Mouse (Mus musculus): ENCODE data around the gene Prim2. TPM values are rescaled to one million over a fixed set of nuclear protein-coding genes. Genes with fewer than 3 reads are reported as not detected.
"Not testable (repeated sequence)": the region's sequence is repeated elsewhere in the genome, so short reads cannot be mapped to it uniquely, and the experiment has no call there.

Prim2 gene
- polyA plus RNA-seq, 1 experiment from 2014 or later: 15.6 TPM

DNA sequence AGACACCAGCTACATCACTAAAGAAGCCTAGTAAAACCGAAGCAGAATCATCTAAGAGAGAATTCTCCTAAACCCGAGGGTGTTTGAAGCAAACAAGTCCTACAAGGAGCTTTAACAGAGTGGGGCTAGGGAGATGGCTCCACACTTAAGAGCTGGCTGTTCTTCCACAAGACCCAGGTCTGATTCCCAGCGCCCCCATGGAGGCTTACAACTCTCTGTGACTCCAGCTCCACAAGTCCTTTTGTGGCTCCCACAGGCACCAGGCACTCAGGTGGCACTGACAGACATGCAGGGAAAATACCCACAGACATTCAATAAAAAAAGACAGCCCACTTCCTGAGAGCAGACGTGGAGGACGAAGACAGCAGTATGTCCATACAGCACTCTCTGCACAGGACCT lies 29.5 kb downstream of the Prim2 start:
- H3K27me3 ChIP-seq (ENCODE audit: control insufficient read depth, insufficient read depth, low read length): no peaks in the 10 kb centered on the region
- H3K4me1 ChIP-seq (ENCODE audit: control insufficient read depth in 2 of 2, insufficient read depth in 2 of 2, low read length in 2 of 2): peaks cover 0 to 2% of the 10 kb centered on the region in 2 experiments; a peak in 1 of 4 replicates
- no peak overlapping the region for H3K27ac ChIP-seq (replicated peaks in 1 of 2; ENCODE audit: control insufficient read depth in 1 of 2, insufficient read depth in 1 of 2, low read depth in 2 of 2, low read length in 2 of 2)
- WGBS: 88% methylated on average over 5 of the region's 5 CpGs
- ATAC-seq (ENCODE audit: insufficient number of reproducible peaks, insufficient read depth, low FRiP score, low read depth): no peak
- H3K4me2 ChIP-seq (ENCODE audit: low read length): no peak overlapping the region
- H3K4me3 ChIP-seq (ENCODE audit: control insufficient read depth in 1 of 2, insufficient read depth in 1 of 2, low read depth in 1 of 2, low read length in 2 of 2): no peak overlapping the region
- H3K36me3 ChIP-seq (ENCODE audit: control insufficient read depth, insufficient read depth, low read length): peaks cover 39% of the 10 kb centered on the region
- H3K9me3 ChIP-seq (ENCODE audit: control insufficient read depth, low read length): peaks cover 9% of the 10 kb centered on the region; the same call in 1 of the 2 replicates
- H3K9ac ChIP-seq (ENCODE audit: low read length): no peak overlapping the region

- no peak overlapping the region for H3K27ac ChIP-seq (replicated peaks in 1 of 2; ENCODE audit: control insufficient read depth in 1 of 2, insufficient read depth in 1 of 2, low read depth in 2 of 2, low read length in 2 of 2)
- no peak for ATAC-seq (ENCODE audit: insufficient number of reproducible peaks, insufficient read depth, low FRiP score, low read depth)
- no peak overlapping the region for H3K4me3 ChIP-seq (ENCODE audit: control insufficient read depth in 1 of 2, insufficient read depth in 1 of 2, low read depth in 1 of 2, low read length in 2 of 2)
- peaks cover 9% of the 10 kb centered on the region; the same call in 1 of the 2 replicates for H3K9me3 ChIP-seq (ENCODE audit: control insufficient read depth, low read length)
- peaks cover 32% of the 10 kb centered on the region for H3K36me3 ChIP-seq (ENCODE audit: control insufficient read depth, insufficient read depth, low read length)
- no peak overlapping the region for H3K9ac ChIP-seq (ENCODE audit: low read length)
- 88% methylated on average over 7 of the region's 7 CpGs for WGBS
- peaks cover 0 to 2% of the 10 kb centered on the region in 2 experiments; a peak in 1 of 4 replicates for H3K4me1 ChIP-seq (ENCODE audit: control insufficient read depth in 2 of 2, insufficient read depth in 2 of 2, low read length in 2 of 2)
- H3K27me3 ChIP-seq (ENCODE audit: control insufficient read depth, insufficient read depth, low read length): no peaks in the 10 kb centered on the region
- H3K4me2 ChIP-seq (ENCODE audit: low read length): no peak overlapping the region
Observed at GRCm38 (mm10) chr1:33639234-33639633, 30.4 kb downstream of the Prim2 start.

GRCm38 (mm10) chr1:33637827-33638226 lies 31.8 kb downstream of the Prim2 start:
- peaks cover 9% of the 10 kb centered on the region; the same call in 1 of the 2 replicates for H3K9me3 ChIP-seq (ENCODE audit: control insufficient read depth, low read length)
- ATAC-seq (ENCODE audit: insufficient number of reproducible peaks, insufficient read depth, low FRiP score, low read depth): no peak
- 87% methylated on average over 14 of the region's 14 CpGs for WGBS

GRCm38 (mm10) chr1:33636421-33637195 lies 33.0 kb downstream of the Prim2 start:
- Histone ChIP-seq H3K27me3 (ENCODE audit: control insufficient read depth, insufficient read depth, low read length) (no peaks in the 10 kb centered on the region), H3K4me1 (ENCODE audit: control insufficient read depth in 2 of 2, insufficient read depth in 2 of 2, low read length in 2 of 2) (peaks cover 0 to 2% of the 10 kb centered on the region in 2 experiments; a peak in 1 of 4 replicates), H3K27ac (replicated peaks in 1 of 2; ENCODE audit: control insufficient read depth in 1 of 2, insufficient read depth in 1 of 2, low read depth in 2 of 2, low read length in 2 of 2) (no peak overlapping the region; a peak in 1 of 4 replicates), H3K9me3 (ENCODE audit: control insufficient read depth, low read length) (peaks cover 9% of the 10 kb centered on the region; the same call in 1 of the 2 replicates), H3K4me2 (ENCODE audit: low read length) (peak overlapping the region; percentile 43; the same call in 1 of the 2 replicates), H3K9ac (ENCODE audit: low read length) (peak overlapping the region; percentile 50; the same call in 1 of the 2 replicates), H3K4me3 (ENCODE audit: control insufficient read depth in 1 of 2, insufficient read depth in 1 of 2, low read depth in 1 of 2, low read length in 2 of 2) (no peak overlapping the region), H3K36me3 (ENCODE audit: control insufficient read depth, insufficient read depth, low read length) (peaks cover 19% of the 10 kb centered on the region)
- ATAC-seq (ENCODE audit: insufficient number of reproducible peaks, insufficient read depth, low FRiP score, low read depth): no peak
- WGBS: 89% methylated on average over 10 of the region's 10 CpGs

More at GRCm38 (mm10) chr1:33637827-33638226, 31.8 kb downstream of the Prim2 start:
- Histone ChIP-seq H3K4me2 (ENCODE audit: low read length) (no peak overlapping the region), H3K36me3 (ENCODE audit: control insufficient read depth, insufficient read depth, low read length) (peaks cover 25% of the 10 kb centered on the region), H3K27me3 (ENCODE audit: control insufficient read depth, insufficient read depth, low read length) (no peaks in the 10 kb centered on the region), H3K4me1 (ENCODE audit: control insufficient read depth in 2 of 2, insufficient read depth in 2 of 2, low read length in 2 of 2) (peaks cover 0 to 2% of the 10 kb centered on the region in 2 experiments; a peak in 1 of 4 replicates), H3K9ac (ENCODE audit: low read length) (no peak overlapping the region), H3K4me3 (ENCODE audit: control insufficient read depth in 1 of 2, insufficient read depth in 1 of 2, low read depth in 1 of 2, low read length in 2 of 2) (no peak overlapping the region), H3K27ac (replicated peaks in 1 of 2; ENCODE audit: control insufficient read depth in 1 of 2, insufficient read depth in 1 of 2, low read depth in 2 of 2, low read length in 2 of 2) (no peak overlapping the region)

GRCm38 (mm10) chr1:33631002-33631618 lies 38.5 kb downstream of the Prim2 start:
- H3K27me3 ChIP-seq (ENCODE audit: control insufficient read depth, insufficient read depth, low read length); H3K9ac ChIP-seq (ENCODE audit: low read length); H3K4me2 ChIP-seq (ENCODE audit: low read length); ATAC-seq (ENCODE audit: insufficient number of reproducible peaks, insufficient read depth, low FRiP score, low read depth); H3K27ac ChIP-seq (replicated peaks in 1 of 2; ENCODE audit: control insufficient read depth in 1 of 2, insufficient read depth in 1 of 2, low read depth in 2 of 2, low read length in 2 of 2); H3K4me3 ChIP-seq (ENCODE audit: control insufficient read depth in 1 of 2, insufficient read depth in 1 of 2, low read depth in 1 of 2, low read length in 2 of 2); H3K9me3 ChIP-seq (ENCODE audit: control insufficient read depth, low read length); H3K4me1 ChIP-seq (ENCODE audit: control insufficient read depth in 2 of 2, insufficient read depth in 2 of 2, low read length in 2 of 2): not testable (repeated sequence)
- H3K36me3 ChIP-seq (ENCODE audit: control insufficient read depth, insufficient read depth, low read length): peaks cover 42% of the 10 kb centered on the region
- WGBS: 86% methylated on average over 1 of the region's 1 CpGs

DNA sequence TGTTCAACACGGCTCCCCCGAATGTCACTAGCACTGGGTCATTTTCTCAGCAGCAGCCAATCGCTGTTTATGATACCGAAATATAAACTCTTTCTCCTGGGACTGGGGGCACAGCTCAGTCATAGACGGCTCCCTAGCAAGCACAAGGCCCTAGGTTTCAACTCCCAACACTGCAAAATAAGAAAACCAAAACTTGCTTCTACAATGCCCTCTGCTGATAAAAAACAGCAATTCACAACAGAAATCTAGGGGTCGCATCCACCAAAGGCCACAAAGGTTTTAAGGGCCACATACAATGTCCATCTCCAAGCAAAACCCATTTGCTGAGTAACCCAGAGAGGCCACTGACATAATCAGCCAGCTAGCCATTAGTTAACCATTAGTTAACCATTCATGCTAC lies 41.8 kb downstream of the Prim2 start:
- no peaks in the 10 kb centered on the region for H3K9me3 ChIP-seq (ENCODE audit: control insufficient read depth, low read length)
- no peak for ATAC-seq (ENCODE audit: insufficient number of reproducible peaks, insufficient read depth, low FRiP score, low read depth)
- peaks cover 44% of the 10 kb centered on the region for H3K36me3 ChIP-seq (ENCODE audit: control insufficient read depth, insufficient read depth, low read length)
- 85% methylated on average over 6 of the region's 6 CpGs for WGBS
- H3K9ac ChIP-seq (ENCODE audit: low read length): no peak overlapping the region
- no peaks in the 10 kb centered on the region for H3K27me3 ChIP-seq (ENCODE audit: control insufficient read depth, insufficient read depth, low read length)
- H3K4me3 ChIP-seq (ENCODE audit: control insufficient read depth in 1 of 2, insufficient read depth in 1 of 2, low read depth in 1 of 2, low read length in 2 of 2): no peak overlapping the region
- H3K4me1 ChIP-seq (ENCODE audit: control insufficient read depth in 2 of 2, insufficient read depth in 2 of 2, low read length in 2 of 2): no peaks in the 10 kb centered on the region
- no peak overlapping the region for H3K4me2 ChIP-seq (ENCODE audit: low read length)
- H3K27ac ChIP-seq (replicated peaks in 1 of 2; ENCODE audit: control insufficient read depth in 1 of 2, insufficient read depth in 1 of 2, low read depth in 2 of 2, low read length in 2 of 2): no peak overlapping the region

GRCm38 (mm10) chr1:33627070-33627469 lies 42.5 kb downstream of the Prim2 start:
- Histone ChIP-seq H3K4me3 (ENCODE audit: control insufficient read depth in 1 of 2, insufficient read depth in 1 of 2, low read depth in 1 of 2, low read length in 2 of 2) (no peak overlapping the region), H3K9me3 (ENCODE audit: control insufficient read depth, low read length) (no peaks in the 10 kb centered on the region), H3K4me2 (ENCODE audit: low read length) (no peak overlapping the region), H3K4me1 (ENCODE audit: control insufficient read depth in 2 of 2, insufficient read depth in 2 of 2, low read length in 2 of 2) (no peaks in the 10 kb centered on the region), H3K27ac (replicated peaks in 1 of 2; ENCODE audit: control insufficient read depth in 1 of 2, insufficient read depth in 1 of 2, low read depth in 2 of 2, low read length in 2 of 2) (no peak overlapping the region), H3K27me3 (ENCODE audit: control insufficient read depth, insufficient read depth, low read length) (no peaks in the 10 kb centered on the region), H3K36me3 (ENCODE audit: control insufficient read depth, insufficient read depth, low read length) (peaks cover 44% of the 10 kb centered on the region), H3K9ac (ENCODE audit: low read length) (no peak overlapping the region)
- no peak for ATAC-seq (ENCODE audit: insufficient number of reproducible peaks, insufficient read depth, low FRiP score, low read depth)
- WGBS: 84% methylated on average over 2 of the region's 2 CpGs
